Mouse (Mus musculus): Measurements from ENCODE around the gene Tm4sf20.

Tm4sf20 gene

DNA sequence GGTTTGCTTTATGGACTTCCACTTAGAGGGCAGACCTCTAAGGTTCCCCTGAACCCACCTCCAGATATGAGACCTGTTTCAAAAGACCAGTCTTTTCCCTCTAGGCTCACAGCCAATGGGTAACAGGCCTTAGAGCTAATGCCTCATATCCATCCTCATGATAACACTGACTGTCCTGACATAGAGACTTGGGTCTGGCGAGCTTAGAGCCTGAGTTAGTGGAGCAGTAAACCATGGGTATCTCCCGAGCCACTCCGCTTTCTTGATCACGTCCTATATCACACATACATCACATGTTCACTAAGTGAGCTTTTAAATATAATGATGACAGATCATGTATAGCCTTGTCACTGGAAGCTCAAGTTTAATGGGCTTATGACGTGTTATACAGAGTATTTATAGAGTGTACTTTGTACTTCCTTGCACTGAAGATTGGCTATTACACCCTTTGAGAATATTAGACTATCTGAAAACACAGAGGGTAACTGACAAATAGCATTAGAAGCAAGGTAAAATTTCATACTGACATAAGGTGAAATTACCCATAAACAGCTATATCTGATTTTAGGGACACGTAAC is 11.2 kb upstream of the Tm4sf20 start:
- DNase-seq (ENCODE audit: low read depth, low spot score), result no peak

GRCm38 (mm10) chr1:82775293-82775692 is 7.0 kb upstream of the Tm4sf20 start:
- no peak for DNase-seq (ENCODE audit: low read depth, low spot score)

DNA sequence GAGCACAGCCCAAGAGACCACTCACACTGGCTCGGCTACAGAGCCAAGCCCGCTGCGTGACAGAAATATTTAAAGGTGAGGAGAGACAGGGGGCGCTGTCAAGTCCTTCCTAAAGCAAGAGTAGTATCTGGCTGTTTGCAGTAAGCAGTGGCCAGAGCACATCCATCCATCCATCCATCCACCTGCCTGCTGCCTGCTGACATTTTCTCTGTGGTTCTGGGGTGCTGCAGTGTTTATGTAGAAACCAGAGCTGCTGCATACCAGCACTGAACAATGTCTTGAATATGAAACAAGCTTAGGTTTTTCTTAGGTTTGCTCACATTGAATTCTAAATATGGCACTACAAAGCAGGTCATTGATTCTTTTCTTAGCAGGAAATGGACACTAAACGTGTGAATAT is 4.9 kb upstream of the Tm4sf20 start:
- no peak for DNase-seq (ENCODE audit: low read depth, low spot score)

- no peak for DNase-seq (ENCODE audit: low read depth, low spot score)
Measured at GRCm38 (mm10) chr1:82772428-82772827, 4.2 kb upstream of the Tm4sf20 start.

DNA sequence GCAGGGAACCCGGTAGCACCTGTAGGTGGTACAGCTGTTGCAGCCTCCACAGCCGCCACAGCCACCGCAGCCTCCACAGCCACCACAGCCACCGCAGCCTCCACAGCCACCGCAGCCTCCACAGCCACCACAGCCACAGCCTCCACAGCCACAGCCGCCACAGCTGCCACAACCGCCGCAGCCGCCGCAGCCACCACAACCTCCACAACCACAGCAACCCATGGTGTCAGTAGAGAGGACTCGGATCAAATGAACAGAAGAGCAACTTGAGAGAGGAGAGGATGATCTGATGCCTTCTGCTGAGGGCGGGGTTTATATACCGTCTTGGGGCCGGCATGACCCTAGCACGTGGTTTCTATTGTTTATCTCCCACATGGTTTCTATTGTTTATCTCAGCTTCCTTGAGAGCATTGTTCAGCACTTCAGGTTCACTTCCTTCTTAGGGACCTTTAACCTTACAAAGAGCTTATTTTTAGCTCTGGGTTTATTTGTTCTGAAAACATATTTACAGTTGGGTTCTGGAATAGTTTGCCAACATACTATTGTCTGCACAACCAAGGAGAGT is 2.8 kb upstream of the Tm4sf20 start, which contains the start of gene Gm47791:
Gene Gm47791, minus strand, starts transcription at position 222 of the 565 bp plus-strand sequence.
- DNase-seq (ENCODE audit: low read depth, low spot score), result no peak

DNA sequence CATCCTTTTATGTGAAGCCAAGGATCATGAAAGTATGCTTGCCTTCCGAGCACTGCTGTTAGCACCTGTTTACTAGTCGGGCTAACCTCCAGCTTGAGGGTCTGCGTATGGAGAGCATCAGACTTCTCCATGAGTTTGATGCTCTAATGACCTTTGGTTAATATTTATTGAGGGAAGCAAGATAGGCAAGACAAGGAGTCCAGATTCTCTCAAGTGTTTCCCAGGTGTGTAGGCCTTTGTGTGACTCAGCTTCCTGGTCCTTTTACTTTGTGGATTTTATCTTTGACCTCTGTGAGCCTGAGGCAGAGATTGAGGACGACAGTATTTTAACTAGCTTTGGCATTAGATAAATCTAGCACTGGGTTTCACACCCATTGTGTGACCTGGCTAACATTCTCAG is 1.6 kb downstream of the Tm4sf20 start:
- no peak for DNase-seq (ENCODE audit: low read depth, low spot score)

DNA sequence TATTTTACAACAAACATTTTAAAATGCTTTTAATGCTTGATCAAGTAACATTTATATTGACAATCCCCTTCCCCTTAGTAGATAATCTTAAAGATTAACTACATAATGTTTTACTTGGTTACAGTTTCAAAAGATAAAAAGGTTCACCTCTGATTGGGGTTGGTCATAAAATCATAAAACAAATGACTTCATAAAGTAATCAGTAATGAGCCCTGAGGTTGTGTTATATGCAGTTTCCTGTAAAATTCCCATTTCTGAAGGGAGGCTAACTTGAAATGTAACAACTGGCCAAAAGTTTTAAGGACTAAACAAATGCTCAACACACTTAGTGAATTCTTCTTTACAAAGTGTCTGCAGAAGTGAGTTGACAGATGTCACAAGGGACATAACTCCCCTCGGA is 2.0 kb downstream of the Tm4sf20 start:
- DNase-seq (ENCODE audit: low read depth, low spot score), result no peak

DNA sequence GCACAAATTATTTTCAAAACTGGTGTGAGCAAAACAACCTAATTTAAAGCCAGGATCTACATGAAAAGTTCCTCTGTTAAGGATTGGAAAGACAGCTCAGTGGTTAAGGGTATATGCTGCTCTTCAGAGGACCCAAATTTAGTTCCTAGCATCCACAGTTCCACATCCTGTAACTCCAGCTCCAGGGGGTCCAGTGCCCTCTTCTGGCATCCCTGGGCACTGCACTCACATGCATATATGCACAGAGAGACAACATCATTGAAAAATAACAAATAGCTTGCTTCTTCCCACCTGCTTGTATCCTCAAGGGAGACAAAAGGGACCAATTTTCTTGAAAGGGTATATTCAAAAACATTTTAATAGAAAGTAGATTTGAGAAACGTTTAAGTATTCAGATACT is 6.0 kb downstream of the Tm4sf20 start:
- no peak for DNase-seq (ENCODE audit: low read depth, low spot score)

GRCm38 (mm10) chr1:82761454-82762169 is 6.6 kb downstream of the Tm4sf20 start:
- DNase-seq (ENCODE audit: low read depth, low spot score), result no peak

DNA sequence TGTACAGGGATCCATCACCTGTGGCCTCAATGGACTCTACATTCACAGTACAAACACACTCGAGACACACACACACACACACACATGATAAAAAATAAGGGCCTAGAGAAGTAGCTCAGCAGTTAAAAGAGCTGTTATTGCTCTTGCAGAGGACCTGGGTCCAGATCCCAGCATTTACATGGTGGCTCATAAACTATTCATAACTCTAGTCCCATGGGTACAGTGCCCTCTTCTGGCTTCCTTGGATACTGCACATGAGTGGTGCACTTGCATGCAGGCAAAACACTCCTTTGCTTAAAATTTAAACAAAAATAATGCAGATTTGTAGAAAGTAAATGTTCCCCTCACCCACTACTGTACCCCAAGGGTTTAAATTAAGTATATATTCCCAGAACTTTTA is 8.7 kb downstream of the Tm4sf20 start:
- DNase-seq (ENCODE audit: low read depth, low spot score), result peak; percentile 5

- DNase-seq (ENCODE audit: low read depth, low spot score), result no peak
Measured at GRCm38 (mm10) chr1:82747714-82748452, 20.4 kb downstream of the Tm4sf20 start.

DNA sequence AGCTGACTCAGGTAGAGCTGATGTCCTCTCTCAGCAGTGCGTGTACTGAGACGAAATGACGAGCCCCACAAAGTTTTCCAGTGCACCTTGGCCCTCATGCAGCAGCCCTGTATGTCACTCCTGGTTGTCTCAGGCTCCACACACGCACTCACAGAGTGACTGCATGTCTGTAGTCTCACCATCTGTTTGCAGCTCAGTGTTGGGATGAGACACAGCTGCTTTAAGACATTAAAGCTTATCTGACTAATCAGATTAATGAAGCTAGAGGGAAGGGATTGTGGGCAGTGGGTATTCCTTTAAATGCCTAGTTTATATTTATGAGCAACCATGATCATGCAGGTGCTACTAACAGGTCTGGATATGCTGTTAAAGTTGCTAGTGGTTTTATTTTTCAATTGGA is 21.9 kb downstream of the Tm4sf20 start:
- DNase-seq (ENCODE audit: low read depth, low spot score), result no peak

DNA sequence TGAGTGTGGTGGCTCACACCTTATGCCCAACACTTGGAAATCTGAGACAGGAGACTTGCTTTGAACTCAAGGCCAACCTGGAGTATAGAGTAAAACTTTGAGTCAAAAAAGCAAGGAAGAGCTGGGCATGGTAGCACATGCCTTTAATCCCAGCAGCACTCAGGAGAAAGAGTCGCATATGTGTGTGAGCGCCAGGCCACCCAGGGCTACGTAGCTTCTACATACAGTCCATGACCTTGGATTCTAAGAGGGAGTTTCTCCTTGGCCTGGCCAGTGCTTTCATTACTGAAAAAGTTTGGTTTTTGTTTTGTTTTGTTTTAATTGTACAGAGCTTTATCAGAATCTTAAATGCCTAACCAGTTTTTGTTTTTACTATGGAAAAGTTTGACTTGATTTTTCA is 24.3 kb downstream of the Tm4sf20 start:
- no peak for DNase-seq (ENCODE audit: low read depth, low spot score)

DNA sequence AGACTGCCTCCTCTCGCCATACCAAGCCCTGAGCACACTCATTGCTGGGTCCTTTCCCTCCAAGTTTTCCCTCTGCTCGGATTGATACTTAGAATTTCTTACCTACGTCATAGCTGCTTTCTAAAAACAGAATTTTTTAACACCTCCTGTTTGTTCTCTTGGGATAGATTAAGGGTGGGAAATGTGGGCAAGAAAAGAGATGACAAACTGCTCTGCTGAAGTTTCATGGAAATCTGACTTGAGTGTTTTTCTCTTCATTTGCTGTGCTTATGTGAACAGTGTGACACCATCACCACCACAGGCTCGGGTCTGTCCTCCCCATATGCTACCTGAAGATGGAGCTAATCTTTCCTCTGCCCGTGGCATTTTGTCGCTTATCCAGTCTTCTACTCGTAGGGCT is 26.7 kb downstream of the Tm4sf20 start:
- no peak for DNase-seq (ENCODE audit: low read depth, low spot score)

- no peak for DNase-seq (ENCODE audit: low read depth, low spot score)
Measured at GRCm38 (mm10) chr1:82738066-82738465, 30.2 kb downstream of the Tm4sf20 start.

GRCm38 (mm10) chr1:82733357-82733756 is 34.9 kb downstream of the Tm4sf20 start:
- no peak for DNase-seq (ENCODE audit: low read depth, low spot score)

- DNase-seq (ENCODE audit: low read depth, low spot score), result no peak
Measured at GRCm38 (mm10) chr1:82726482-82726881, 41.8 kb downstream of the Tm4sf20 start.

DNA sequence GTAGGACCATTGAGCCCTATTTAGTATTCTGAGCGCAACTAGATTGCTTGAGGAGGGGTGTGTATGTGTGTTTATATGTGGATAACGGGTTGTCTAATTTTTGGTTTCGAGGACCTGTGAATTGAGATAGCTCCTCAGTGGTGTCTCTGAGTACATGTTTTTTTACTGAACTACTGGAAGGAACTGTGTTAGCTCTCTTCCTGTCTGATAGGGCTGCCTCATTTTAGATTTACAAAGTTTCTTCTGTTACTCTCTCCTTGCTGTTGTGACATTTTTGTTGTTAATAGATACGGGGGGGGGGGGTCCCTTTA is 42.4 kb downstream of the Tm4sf20 start:
- peak; percentile 14 for DNase-seq (ENCODE audit: low read depth, low spot score)

- DNase-seq (ENCODE audit: low read depth, low spot score), result peak; percentile 2
Measured at GRCm38 (mm10) chr1:82725026-82725874, 43.0 kb downstream of the Tm4sf20 start.

DNA sequence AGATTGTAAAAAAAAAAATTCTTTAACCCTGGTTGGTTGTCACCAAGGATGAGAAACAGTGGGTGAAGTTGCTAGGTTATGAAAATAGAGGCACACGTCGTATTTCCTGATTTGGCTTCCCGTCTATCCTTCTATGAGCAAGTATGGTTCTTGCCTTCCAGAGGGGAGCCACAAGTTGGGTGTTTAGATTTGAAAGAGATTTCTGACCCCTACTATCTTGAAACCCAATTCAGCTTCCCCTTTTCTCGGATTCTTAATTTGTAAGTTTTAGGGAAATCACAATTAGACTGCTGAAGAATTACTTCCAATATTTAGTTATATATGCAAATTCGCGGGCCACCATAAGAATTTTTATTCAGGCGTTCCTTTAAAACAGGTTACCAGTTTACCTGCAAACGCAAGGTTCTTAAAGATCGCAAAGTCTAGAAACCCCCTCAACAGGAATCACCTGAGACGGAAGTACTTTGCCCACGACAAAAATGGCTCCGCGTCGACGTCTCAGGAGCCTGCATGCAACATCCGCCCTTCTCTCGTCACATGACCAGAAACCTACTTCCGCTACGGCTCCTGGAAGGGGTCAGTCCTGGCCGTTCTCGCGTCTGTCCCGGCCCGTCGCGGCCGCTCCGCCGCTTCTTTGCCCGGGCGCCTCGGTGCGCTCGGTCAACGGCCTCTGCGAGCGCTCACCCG is 43.8 kb downstream of the Tm4sf20 start, which contains the start of gene Mff:
Gene Mff, plus strand, starts transcription at position 552 of the 687 bp plus-strand sequence.
- peak; percentile 95 for DNase-seq (ENCODE audit: low read depth, low spot score)
